Mouse (Mus musculus) left cerebral cortex, postnatal 36 days (tissue): ENCODE data around the gene Tspan9. TPM values are rescaled to one million over a fixed set of nuclear protein-coding genes. Genes with fewer than 3 reads are reported as not detected.
A peak's percentile ranks its signal among the peaks of the same experiment; 100 is the strongest.

Source experiments
- DNase-seq, 2 experiments: peaks; one replicate each; pipeline ENCODE4 v3.0.0; 2021 to 2022; ENCODE audit warnings: low spot score in 2 of 2, mixed read lengths in 1 of 2
- intact Hi-C: fragments of 180-260 bp; cut with DNase I; formaldehyde crosslinking; loops from one replicate; pipeline ENCODE4 v1.15.1; 2025
- total RNA-seq, 2 experiments: library from RNA; stranded (reverse); gene quantifications; 2 replicates each; pipeline ENCODE4 v1.2.3; 2021

The Tspan9 gene
- total RNA-seq, 2 experiments from 2014 or later: 47.5 to 62.9 TPM

DNA sequence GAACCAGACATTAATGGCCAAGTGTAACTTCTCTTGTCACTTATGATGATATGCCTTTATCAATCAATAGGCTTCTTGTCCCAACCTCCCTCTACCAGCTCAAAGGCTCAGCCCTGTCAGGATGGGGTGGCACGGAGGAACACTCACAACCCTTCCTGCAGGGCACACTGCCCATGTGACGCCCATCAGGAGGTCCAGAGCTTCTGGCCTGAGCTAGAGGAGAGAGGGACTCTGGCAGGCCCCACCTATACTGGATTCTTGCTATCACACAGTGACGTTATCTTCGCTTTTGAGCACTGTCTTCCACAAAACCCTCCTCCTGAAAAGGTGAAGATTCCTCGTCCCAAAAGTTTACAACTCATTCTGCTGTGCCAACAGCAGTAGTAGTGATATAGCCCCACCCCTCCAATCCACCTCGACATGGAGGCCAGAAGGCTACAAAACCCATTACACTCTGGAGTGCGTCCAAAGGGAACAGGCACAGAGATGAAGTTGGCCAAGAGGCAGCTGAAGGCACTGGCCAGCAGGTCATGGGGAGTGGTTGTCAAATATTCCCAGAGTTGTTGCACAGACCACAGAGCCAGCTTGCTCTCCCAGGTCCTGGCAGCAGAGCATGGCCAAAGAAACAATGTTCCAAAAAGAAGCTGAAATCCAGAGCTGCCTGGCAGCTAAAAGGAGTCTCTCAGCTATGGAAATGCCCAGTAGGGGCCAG, 34.9 kb downstream of the Tspan9 start:
- no peak for DNase-seq
- intact Hi-C loops: no loop called here

DNA sequence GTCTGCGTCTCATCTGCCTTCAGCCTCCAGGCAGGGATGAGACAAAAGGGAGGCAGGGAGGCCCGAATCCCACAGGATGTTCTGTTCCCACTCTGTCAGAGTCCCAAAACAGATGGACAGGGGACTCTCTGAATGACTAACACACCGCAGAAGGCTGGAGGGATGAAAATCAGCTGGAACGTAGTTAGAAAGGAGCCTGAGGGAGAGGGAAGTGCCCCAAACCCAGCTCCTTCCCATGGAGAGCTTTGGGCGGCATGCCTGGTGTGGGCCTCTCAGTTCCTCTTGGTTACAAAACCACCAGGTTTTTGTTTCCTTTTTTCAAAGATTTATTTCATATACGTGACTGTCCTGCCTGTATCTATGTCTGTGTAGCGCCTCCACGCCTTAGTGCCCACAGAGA, 35.7 kb downstream of the Tspan9 start:
- DNase-seq: no peak
- intact Hi-C loops: no loop called here

DNA sequence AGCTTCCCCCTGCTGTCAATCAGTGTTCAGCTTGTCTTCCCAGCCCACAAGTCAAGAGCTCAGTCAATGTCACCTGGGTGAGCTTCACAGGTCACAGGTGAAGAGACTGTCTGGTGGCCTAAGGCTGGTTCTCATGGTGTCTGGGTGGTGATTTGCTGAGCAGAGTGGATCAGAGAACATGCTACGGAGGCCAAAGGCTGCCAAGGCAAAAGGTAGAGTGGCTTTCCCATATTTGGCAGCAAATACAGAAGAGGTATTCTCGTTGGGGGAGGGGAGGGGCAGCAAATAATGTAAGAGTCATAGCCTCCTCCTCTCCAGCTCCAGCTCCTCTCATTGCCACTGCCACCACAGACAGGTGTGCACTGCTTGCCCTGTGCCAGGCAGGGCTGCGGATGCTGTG, 37.2 kb downstream of the Tspan9 start:
- intact Hi-C loops: no loop called here
- no peak for DNase-seq

DNA sequence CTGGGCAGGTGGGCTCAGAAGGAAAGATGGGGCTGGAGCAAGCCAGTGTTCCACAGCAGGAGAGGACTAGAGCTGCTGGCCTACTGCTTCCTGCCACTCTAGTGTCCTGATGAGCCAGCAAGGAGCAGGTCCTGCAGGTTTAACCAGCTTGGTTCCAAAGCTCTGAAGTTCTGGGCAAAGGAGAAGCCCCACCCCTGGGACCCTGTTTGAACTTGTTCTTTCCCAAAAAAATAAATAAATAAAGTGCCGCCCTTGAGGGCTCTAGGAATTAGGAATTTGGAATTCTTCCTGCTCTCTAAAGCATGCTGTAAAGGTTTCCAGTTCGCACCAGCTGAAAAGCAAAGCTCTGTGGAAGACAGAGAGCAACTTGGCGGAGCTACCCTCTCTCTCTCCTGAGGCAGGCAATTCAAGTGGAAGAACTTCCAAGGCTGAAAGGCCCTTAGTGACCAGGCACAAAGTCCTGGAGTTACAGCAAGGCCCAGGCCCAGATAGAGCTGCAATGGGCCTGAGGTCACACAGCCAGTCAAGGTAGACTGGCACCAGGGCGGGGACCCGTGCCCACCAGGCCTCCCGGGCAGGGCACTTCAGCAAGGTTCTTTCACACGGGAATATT, 38.6 kb downstream of the Tspan9 start:
- intact Hi-C loops: no loop called here
- no peak for DNase-seq

DNA sequence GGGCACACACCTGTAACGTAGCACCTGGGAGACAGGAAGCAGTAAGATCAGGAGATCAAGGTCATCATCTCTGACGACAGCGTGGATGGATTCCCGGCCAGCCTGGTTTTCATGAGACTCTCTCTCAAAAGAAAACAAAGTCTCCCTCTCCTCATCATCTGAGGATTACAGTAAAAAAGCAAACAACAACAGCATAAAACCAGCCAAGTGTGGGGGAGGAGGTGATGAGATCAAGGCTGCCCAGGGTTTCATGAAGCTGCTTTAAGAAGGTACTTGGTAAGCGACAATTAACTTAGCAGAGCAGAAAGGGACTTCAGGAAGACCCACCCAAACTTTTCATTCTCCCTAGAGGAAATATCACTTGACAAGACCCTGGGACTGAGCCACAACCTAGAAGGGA, 39.5 kb downstream of the Tspan9 start:
- no peak for DNase-seq
- intact Hi-C loops: no loop called here

DNA sequence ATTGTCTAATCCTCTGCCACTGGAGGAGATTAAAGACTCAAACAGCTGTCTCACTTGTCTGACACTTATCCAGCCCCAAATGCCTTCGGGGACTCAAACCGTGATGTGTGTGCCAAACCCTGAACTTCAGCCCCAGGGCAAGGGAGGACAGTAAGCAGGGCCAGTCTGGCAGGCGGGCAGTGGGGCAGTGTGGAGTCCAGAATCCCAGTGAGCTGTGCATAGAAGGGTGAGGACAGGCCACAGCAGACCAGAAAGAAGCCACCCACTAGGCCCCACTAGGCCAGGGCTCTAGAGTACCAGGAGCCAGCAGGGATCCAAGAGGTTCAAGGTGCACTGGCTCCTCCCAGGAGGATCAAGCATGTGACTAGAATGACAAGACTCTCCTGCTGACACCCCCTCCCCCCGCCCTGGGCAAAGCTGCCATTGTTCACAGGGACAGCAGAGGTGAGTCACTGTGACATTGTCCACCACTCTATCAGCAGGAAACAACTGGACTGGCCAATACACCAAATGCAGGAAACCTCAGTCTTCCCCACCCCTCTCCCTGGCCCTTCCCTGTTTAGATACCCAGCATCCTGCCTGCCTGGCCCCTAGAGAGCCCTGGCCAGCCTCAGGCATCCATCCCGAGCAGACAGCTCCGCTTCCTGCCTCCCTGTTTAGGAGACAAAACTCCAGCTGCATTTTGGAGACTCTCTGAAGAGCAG, 40.9 kb downstream of the Tspan9 start:
- intact Hi-C loops: no loop called here
- DNase-seq: no peak

DNA sequence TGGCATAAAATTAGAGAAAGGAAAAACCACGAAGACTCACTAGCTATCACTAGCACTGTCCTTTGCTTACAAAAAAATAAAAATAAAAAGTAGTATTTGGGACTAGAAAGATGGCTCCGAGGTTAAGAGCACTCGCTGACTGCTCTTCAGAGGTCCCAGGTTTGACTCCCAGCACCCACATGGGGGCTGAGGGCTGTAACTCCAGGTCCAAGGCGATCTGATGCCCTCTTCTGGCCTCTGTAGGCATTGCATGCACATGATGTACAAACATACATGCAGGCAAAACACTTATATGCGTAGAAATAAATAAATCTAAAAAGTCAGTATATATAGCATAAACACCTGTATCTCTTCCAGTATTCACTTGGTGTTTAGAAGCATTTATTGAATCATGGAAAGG, 43.5 kb downstream of the Tspan9 start:
- DNase-seq: no peak
- intact Hi-C loops: loop anchor here (5.0 kb wide), 1 partner anchor 42 kb away; the partner anchor contains the start of gene Tspan9

DNA sequence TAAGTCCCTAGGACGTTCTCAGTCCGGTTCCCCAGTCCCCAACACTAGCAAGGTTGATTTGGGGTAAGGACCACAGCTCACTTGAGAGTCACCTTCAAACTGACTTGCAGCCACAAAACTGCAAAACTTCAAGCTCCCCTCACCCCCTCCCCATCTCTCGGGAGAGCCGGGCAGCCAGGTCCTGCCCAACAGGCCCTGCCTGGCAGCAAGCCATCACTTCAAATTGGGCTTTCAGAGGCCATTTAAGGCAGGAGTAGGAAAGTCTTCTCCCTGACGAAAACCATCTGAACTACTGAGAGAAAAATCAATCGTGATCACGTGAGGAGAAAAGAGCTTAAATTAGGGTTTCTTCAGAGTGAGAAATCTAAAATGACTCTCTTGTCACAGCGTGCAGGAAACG, 44.2 kb downstream of the Tspan9 start:
- intact Hi-C loops: loop anchor here (5.0 kb wide), 1 partner anchor 43 kb away; the partner anchor contains the start of gene Tspan9
- no peak for DNase-seq

DNA sequence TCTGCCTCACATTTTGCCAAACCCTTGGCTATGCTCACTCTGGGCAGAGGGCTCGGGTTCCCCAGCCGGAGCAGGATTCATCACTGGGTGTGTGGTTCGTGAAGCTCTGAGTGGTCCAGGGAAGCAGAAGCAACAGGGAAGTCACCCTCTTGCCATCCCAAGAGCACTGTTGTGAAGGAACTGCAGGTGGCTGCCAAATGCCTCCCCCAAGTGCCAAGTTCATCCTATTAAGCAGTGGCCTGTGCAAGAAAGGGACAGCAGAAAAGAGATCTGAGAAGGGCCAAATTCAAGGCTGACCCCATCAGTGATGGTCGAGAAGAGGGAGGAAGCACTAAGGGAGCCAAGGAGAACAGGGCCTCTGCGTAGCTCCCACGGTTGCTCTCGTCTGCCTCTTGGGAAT, 46.9 kb downstream of the Tspan9 start:
- no peak for DNase-seq
- intact Hi-C loops: loop anchor here (5.0 kb wide), 1 partner anchor 46 kb away; the partner anchor contains the start of gene Tspan9

DNA sequence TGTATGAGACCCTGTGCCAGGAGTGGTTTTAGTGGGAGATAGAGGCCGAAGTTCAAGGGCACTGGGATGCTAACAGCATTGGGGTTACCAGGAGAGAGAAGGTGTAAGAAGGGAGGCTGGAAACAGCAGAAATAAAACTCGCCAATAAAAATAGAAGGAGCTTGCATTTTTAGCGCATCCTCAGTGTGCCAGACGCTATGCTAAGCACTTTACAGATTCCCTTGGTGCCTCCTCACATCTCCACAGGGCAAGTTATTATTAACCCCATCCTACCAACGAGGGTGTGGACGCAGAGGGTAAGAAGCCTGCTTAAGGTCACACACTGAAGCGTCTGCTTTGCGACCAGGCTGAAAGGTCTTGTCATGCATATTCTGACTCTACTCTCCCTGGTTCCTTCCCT, 47.5 kb downstream of the Tspan9 start:
- no peak for DNase-seq
- intact Hi-C loops: loop anchor here (5.0 kb wide), 1 partner anchor 46 kb away; the partner anchor contains the start of gene Tspan9

DNA sequence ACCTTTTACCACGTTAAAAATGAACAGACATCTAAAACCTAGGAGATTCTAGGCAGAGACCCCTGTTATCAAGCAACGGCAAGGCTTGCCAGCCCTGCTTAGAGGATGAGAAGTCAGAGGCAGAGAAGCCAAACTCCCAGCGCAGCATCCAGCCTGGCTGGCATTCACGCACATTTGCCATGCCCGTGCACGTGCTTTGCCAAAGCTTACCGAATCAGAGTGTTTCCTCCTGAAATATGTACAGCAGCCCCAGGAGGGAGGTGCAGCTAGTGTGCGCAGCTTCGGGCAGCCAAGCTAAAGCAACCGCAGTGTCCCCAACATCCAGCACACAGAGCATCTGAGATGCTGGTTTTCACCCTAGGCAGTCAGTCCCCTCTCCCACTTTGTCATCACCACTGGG, 48.3 kb downstream of the Tspan9 start:
- peak; percentile 55 to 65 for DNase-seq
- intact Hi-C loops: loop anchor here (5.0 kb wide), 1 partner anchor 47 kb away; the partner anchor contains the start of gene Tspan9

DNA sequence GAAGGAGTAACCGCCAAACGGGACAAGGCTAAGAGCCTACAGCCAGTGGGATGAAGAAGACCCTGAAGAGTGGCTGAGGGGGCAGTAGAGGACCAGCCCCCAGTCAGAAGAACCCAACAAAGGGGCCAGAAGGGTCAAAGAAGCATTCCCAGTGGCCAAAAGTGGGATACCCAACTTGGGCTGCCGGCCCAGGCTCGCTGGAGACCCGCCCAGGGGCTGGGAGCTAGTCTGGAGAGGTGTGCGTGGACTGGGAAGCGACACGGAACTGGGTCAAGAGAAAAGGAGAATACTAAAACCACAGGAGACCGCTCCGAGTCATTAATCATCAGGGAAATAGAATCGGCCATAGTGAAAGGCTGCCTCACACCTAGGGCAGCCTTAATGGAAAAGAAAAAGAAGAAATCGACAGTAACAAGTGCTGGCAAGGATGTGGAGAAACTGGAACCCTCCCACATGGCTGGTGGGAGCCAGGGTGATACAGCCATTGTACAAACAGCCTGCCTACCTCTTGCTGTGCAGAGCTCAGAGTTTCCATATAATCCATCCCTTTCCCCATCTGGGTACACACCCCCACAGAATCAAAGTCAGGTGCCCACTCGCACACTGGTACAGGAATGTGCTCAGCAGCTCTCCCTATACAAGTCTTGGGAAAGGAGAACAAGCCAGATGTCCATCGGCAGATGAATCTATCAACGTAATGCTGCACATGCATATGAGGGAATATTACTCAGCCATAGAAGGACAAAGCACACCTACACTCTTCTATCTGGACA, 49.4 kb downstream of the Tspan9 start:
- DNase-seq: peak; percentile 66 to 71

DNA sequence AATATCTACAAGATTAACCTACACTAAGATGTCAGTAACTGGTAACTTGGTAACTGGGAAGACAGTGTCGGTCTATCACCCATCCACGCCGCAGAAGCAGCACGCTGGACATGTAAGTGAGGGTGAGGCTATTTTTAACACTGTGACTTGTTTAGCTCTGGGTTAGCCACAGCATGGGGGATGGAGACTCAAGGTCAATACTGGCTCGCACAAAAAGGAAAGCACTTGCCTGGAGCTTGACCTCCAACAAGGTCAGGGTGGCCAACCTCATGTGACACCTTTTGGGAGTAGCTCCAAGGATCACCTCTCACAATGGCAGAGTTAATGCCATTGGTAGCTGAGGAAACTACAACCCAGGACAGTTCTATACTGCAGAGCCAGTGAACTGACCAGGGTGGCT, 50.8 kb downstream of the Tspan9 start:
- intact Hi-C loops: no loop called here
- DNase-seq: no peak

More for the DNA sequence above, 49.4 kb downstream of the Tspan9 start:
- intact Hi-C loops: no loop called here

DNA sequence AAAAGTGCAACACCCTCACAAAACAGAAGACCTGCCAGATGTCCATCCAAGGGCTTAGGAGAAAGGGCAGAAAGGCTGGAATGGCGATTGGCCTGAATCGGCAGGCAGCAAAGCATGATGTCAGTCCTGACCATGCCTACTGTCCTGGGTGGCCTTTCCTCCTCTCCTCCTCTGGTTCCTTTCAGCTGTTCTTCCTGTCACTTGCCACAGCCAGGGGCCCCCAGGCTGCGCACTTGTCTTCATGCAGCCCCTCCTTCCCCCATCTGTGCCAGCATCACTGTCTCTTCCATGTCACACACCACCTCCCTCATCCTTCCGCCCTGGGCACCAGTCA, 51.6 kb downstream of the Tspan9 start:
- no peak for DNase-seq
- intact Hi-C loops: loop anchor here (2.0 kb wide), 2 partner anchors 57 to 121 kb away; no protein-coding TSS in a partner anchor

DNA sequence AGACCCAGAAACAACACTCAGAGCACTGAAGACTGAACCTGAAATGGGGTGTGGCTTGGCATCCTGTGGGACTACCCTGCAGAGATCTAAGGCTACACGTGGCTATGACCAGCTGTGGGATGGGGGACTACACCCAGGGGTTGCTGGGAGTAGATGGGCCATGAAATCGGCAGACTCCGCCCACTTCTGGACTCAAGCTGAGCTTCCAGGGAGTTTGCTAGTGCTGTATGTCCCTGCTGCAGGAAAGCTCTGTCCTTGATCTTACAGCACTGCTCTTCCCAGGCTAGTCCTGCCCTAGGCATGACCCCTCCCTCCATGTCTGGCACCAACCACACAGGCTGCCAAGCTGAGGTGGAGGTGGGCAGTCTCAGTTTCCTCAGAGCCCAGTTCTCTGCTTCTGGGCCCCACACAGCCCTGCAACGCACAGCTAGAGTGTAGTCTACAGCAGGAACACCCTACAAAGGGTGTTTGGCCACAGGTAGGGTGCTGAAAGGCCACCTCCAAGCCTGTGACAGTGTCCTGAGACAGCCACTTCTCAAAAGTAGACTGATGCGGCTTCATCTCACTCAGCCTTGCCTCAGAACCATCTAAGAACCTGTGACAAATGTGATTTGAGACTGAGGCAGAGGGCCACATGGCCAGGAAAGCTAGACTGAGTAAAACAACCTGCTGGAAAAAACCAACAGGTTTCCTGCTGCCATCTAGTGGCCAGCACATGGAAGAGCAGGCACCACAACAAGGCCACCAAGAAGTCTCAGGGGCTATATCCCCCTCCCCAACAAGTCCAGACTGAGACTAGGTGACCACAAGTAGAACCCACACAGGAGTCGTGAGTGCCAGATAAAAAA, 52.2 kb downstream of the Tspan9 start:
- peak; percentile 34 to 54 for DNase-seq
- intact Hi-C loops: loop anchor here (2.0 kb wide), 2 partner anchors 56 to 120 kb away; no protein-coding TSS in a partner anchor

DNA sequence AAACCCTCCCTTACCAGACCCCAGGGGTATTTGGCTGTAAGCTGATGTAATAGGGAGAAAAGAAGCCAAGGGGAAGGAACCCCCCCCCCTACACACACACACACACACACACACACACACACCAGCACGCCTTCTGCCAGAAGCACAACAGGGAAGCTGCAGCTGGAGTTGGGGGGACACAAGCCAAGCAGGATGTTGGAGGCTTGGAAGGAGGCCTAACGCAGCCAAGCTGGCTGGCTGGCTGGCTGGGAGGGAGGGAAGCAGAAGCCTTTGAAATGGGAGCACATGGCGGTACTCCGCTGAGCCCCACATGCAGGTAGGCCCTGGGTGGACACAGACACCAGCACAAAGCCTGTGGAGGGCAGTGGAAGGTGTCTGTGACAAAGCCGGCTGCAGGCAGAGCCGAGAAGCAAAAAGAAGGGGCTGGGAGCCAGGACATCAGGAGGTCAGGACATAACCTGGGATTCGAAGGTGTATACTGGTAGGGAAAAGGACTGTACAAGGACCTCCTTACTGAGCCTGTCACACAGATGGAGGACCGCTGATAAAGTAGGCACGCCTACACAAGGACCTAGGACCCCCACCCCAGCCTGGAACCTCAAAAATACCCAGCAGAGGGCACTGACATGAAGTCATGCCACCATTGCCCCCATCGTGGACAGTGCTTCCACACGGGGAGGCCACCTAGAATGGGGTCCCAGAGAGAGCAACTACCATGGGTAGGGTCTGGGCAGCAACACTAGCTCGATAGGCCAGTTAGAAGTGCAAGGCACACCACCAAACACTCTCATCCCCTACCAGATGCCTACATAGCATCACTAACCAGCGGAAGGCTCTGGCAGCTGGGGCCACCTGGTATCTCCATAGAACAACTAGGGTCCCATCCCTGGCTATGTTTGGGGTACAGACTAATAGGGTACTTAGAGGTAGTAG, 53.4 kb downstream of the Tspan9 start:
- intact Hi-C loops: loop anchor here (2.0 kb wide), 2 partner anchors 55 to 119 kb away; no protein-coding TSS in a partner anchor
- DNase-seq: peak; percentile 44 to 54

DNA sequence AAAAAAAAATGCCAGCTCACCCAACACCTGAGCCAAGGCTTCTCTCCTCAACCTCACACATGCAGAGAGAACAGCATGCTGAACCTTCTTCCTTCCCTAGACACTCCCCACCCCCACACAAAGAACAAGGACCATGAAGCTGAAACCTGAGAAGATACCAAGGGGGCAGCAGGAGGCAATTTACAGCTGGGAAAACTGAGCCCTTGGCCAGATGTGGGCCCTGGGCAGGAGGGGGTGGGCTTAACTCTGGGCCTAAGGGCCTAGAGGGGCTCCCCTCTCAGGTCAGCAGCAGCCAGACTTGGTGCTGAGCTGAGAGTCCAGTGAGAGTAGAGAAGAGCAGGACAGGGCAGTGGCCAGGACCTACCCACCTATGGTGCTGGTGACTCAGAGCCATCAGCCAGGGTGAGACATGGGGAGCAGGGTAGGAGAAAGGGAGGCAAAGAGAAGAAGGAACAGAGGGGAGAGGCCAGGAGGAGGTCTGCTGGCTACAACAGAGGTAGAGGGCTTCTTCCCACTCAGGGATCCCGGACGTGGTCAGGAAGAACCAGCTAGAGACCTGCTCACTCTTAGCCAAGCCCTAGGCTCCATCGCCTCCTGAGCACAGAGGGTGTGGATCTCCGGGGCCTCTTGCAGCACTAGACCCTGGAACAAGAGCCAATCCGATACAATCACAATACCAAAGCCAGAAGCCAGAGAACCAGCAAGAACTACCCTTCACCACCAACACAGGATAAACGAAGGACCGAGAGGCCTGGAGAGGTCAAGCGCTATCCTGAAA, 54.5 kb downstream of the Tspan9 start:
- DNase-seq: no peak
- intact Hi-C loops: no loop called here
